Mouse (Mus musculus) stomach, embryonic 14.5 days (tissue): ENCODE data around the gene Rnf43. TPM values are rescaled to one million over a fixed set of nuclear protein-coding genes. Genes with fewer than 3 reads are reported as not detected.

Experiments used
- ATAC-seq: fragments of 200-750 bp; cut with Nextera tagmentation; 2 replicates; pipeline ENCODE4 v1.8.0; 2017; ENCODE audit warnings: low read depth, moderate TSS enrichment; ENCODE audit not compliant: insufficient number of reproducible peaks, insufficient read depth, low FRiP score
- H3K27ac ChIP-seq: fragments of 300-500 bp; sonication (generic); 2 replicates; pipeline ENCODE4 v1.5.1; 2014; ENCODE audit warnings: mild to moderate bottlenecking, low read length, moderate library complexity, mixed read lengths
- H3K27me3 ChIP-seq: fragments of 300-500 bp; sonication (generic); 2 replicates; pipeline ENCODE4 v1.6.1; 2014; ENCODE audit warnings: low read length, control low read depth, mixed read lengths; ENCODE audit not compliant: control insufficient read depth, insufficient read depth
- H3K36me3 ChIP-seq: fragments of 300-500 bp; sonication (generic); 2 replicates; pipeline ENCODE4 v1.6.1; 2014; ENCODE audit warnings: mild to moderate bottlenecking, control low read depth, low read length, moderate library complexity, mixed read lengths; ENCODE audit not compliant: control insufficient read depth, insufficient read depth
- H3K4me1 ChIP-seq: fragments of 300-500 bp; sonication (generic); 2 replicates; pipeline ENCODE4 v1.6.1; 2014; ENCODE audit warnings: low read length, control low read depth, mixed read lengths; ENCODE audit not compliant: control insufficient read depth, insufficient read depth
- H3K4me2 ChIP-seq: fragments of 300-500 bp; sonication (generic); replicated peaks from 2 replicates; pipeline ENCODE4 v1.6.1; 2014; ENCODE audit warnings: low read depth, low read length, control low read depth
- H3K4me3 ChIP-seq: fragments of 300-500 bp; sonication (generic); 2 replicates; pipeline ENCODE4 v1.5.1; 2014; ENCODE audit warnings: low read depth, low read length, control low read depth
- H3K9ac ChIP-seq: fragments of 300-500 bp; sonication (generic); replicated peaks from 2 replicates; pipeline ENCODE4 v1.6.1; 2014; ENCODE audit warnings: low read depth, mild to moderate bottlenecking, control low read depth, low read length, moderate library complexity, mixed read lengths
- H3K9me3 ChIP-seq: fragments of 300-500 bp; sonication (generic); 2 replicates; pipeline ENCODE4 v1.6.1; 2016; ENCODE audit warnings: low read depth, low read length, control low read depth; ENCODE audit not compliant: control insufficient read depth
- WGBS: fragments of 180-500 bp; shearing (Covaris S2); extraction: QIAGEN DNeasy Blood & Tissue Kit; methylation state at CpG from one replicate; pipeline ENCODE4 v1.1.7; 2014; 5-methylcytosine and 5-hydroxymethylcytosine counted together
- polyA plus RNA-seq: library from polyadenylated mRNA; unstranded; fragments of >200 nt; fragmentation: Nextera tagmentation; extraction: Ambion mirVana; gene quantifications from 2 replicates; pipeline ENCODE4 v1.2.1, GENCODE M21; 2014

The Rnf43 gene
- polyA plus RNA-seq, 1 experiment from 2014 or later: 20.2 TPM

DNA sequence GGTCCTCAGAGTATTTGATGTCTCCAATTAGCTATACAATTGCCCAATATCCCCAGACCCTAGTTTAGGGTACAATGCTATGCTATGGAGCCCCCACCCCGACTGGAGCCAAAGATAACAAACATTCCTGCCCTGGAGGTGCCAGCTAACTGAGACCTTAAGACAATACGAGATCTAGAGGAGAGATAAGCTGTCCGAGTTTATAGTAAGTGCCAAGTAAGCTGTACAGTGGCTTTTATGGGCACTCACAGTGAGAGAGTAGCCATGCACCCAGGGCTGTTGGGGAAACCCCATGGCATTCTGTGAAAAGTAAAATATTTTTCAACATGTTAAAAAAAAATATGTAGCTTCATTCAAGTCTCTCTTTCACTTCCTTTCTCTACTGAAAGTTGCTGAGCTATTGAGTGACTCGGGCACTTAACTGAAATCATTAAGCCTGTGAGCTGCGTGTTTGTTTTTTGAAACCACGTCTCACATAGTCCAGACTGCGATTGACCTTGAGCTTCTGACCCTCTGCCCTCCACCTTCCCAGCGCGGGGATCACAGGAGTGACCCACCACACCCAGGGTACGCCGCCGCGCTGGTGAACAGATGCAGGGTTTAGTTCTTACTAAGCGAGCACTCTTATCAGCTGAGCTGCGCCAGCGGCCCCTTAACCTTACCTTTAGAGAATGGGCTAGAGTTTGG, 27.7 kb downstream of the Rnf43 start:
- WGBS: 50% methylated on average over 16 of the region's 16 CpGs
- Histone ChIP-seq H3K4me2 (peak overlapping the region; percentile 21), H3K4me1 (peaks cover 20% of the 10 kb centered on the region), H3K36me3 (no peaks in the 10 kb centered on the region), H3K27ac (peak overlapping the region; percentile 89), H3K9ac (no peak overlapping the region), H3K27me3 (no peaks in the 10 kb centered on the region), H3K9me3 (no peaks in the 10 kb centered on the region), H3K4me3 (no peak overlapping the region)
- ATAC-seq: 0 out of 2 replicates have a peak, but pooled peaks have one; percentile 46

GRCm38 (mm10) chr11:87697131-87697682, 34.7 kb downstream of the Rnf43 start:
- H3K27ac ChIP-seq: peak overlapping the region; percentile 34; the same call in 1 of the 2 replicates
- 52% methylated on average over 14 of the region's 14 CpGs for WGBS

DNA sequence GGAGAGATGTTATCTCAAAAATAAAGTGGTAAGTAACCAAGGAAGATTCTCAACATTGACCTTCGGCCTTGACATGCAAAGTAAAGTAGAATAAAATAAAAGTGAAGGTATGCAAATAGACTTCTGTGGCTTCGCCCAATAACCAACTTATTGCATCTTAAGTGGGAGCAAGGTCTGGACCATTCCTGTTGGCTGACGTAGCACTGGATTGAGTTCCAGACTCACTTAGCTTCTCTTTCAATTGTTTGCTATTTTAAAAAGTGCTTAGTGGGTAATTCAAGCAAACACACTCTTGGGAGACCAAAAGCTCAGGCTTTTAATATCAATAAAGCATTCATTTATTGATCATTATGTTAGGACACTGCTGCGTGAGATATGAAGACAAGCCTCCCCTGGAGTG, 35.6 kb downstream of the Rnf43 start:
- no peak overlapping the region for H3K4me3 ChIP-seq
- H3K27me3 ChIP-seq: no peaks in the 10 kb centered on the region
- ATAC-seq: no peak
- H3K9me3 ChIP-seq: no peaks in the 10 kb centered on the region
- no peak overlapping the region for H3K9ac ChIP-seq
- no peaks in the 10 kb centered on the region for H3K4me1 ChIP-seq
- WGBS: 86% methylated on average over 4 of the region's 4 CpGs
- no peaks in the 10 kb centered on the region for H3K36me3 ChIP-seq
- H3K4me2 ChIP-seq: no peak overlapping the region
- no peak overlapping the region for H3K27ac ChIP-seq

More at GRCm38 (mm10) chr11:87697131-87697682, 34.7 kb downstream of the Rnf43 start:
- Histone ChIP-seq H3K36me3 (no peaks in the 10 kb centered on the region), H3K27me3 (no peaks in the 10 kb centered on the region), H3K4me2 (no peak overlapping the region), H3K9me3 (no peaks in the 10 kb centered on the region), H3K4me3 (no peak overlapping the region), H3K4me1 (no peaks in the 10 kb centered on the region), H3K9ac (no peak overlapping the region)
- peak; percentile 85 for ATAC-seq

GRCm38 (mm10) chr11:87701108-87701507, 38.6 kb downstream of the Rnf43 start:
- H3K9me3 ChIP-seq: no peaks in the 10 kb centered on the region
- H3K4me2 ChIP-seq: no peak overlapping the region
- H3K27me3 ChIP-seq: no peaks in the 10 kb centered on the region
- H3K4me3 ChIP-seq: no peak overlapping the region
- no peak overlapping the region for H3K9ac ChIP-seq
- no peak overlapping the region for H3K27ac ChIP-seq
- whole genome bisulfite sequencing: 68% methylated on average over 6 of the region's 6 CpGs
- ATAC-seq: no peak
- no peaks in the 10 kb centered on the region for H3K4me1 ChIP-seq
- no peaks in the 10 kb centered on the region for H3K36me3 ChIP-seq

DNA sequence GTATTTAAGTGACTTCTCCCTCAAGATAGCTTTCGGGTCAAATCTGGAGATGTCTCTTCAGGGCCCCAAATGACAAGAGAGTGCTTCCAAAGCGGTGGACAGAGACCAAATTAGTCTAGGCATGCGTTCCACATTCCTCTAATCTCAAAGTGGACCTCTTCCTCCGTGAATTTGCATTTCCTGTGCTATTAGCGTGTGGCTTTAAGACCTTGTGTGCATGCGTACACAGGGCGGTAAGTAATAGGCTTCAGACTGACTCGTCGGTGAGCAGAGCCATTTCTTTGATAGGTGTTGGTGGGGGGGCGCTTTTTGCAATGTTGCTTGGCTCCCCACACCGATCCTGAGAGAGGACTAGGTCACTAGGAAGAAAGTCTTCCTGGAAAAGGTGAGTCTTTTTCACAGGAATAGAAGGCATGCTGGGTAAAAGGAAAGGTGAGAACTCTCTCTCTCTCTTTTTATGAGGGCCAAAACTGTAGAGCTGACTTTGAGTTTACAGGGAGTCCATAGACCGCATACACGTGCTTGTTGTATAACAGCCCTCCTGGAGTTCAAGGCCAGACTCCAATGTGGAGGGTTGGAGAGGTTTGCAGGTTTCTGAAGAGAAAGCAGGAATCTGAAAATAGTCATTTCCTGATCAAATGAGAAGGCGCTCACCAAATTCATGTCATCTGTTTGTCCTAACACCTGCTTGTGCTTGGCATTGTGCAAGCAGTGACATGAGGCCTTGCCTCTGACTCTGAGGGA, 39.5 kb downstream of the Rnf43 start:
- Histone ChIP-seq H3K36me3 (no peaks in the 10 kb centered on the region), H3K27me3 (no peaks in the 10 kb centered on the region), H3K4me3 (no peak overlapping the region), H3K4me1 (no peaks in the 10 kb centered on the region), H3K9ac (no peak overlapping the region), H3K9me3 (no peaks in the 10 kb centered on the region), H3K4me2 (no peak overlapping the region), H3K27ac (no peak overlapping the region)
- 68% methylated on average over 14 of the region's 14 CpGs for WGBS
- no peak for ATAC-seq

DNA sequence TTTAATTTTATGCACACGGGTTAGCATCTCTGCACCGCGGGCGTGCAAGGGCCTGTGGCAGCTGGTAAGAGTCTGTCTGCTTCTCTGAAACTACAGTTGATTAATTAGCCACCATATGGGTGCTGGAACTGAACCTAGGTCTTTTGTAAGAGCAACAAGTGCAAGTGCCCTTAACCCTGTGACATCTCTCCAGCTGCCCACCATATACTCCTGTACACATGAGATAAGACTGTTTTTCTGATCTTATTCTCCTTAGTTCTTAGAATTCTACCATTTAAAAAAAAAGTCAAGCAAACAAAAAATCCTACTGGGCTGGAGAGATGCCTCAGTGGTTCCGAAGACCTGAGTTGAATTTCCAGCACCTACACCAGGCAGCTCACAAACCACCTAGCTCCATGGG, 41.1 kb downstream of the Rnf43 start:
- H3K9ac ChIP-seq: no peak overlapping the region
- H3K27ac ChIP-seq: no peak overlapping the region
- no peaks in the 10 kb centered on the region for H3K4me1 ChIP-seq
- no peaks in the 10 kb centered on the region for H3K36me3 ChIP-seq
- H3K4me2 ChIP-seq: no peak overlapping the region
- 71% methylated on average over 5 of the region's 5 CpGs for WGBS
- ATAC-seq: no peak
- H3K4me3 ChIP-seq: no peak overlapping the region
- no peaks in the 10 kb centered on the region for H3K27me3 ChIP-seq
- H3K9me3 ChIP-seq: no peaks in the 10 kb centered on the region

- 63% methylated on average over 9 of the region's 9 CpGs for WGBS
- no peaks in the 10 kb centered on the region for H3K9me3 ChIP-seq
- no peaks in the 10 kb centered on the region for H3K36me3 ChIP-seq
- no peak overlapping the region for H3K4me3 ChIP-seq
- no peak overlapping the region for H3K9ac ChIP-seq
- 0 out of 2 replicates have a peak, but pooled peaks cover 4% of the 10 kb centered on the region for H3K4me1 ChIP-seq
- no peak overlapping the region for H3K4me2 ChIP-seq
- H3K27ac ChIP-seq: no peak overlapping the region
- ATAC-seq: no peak
- H3K27me3 ChIP-seq: no peaks in the 10 kb centered on the region
Observed at GRCm38 (mm10) chr11:87704289-87704688, 41.8 kb downstream of the Rnf43 start.

DNA sequence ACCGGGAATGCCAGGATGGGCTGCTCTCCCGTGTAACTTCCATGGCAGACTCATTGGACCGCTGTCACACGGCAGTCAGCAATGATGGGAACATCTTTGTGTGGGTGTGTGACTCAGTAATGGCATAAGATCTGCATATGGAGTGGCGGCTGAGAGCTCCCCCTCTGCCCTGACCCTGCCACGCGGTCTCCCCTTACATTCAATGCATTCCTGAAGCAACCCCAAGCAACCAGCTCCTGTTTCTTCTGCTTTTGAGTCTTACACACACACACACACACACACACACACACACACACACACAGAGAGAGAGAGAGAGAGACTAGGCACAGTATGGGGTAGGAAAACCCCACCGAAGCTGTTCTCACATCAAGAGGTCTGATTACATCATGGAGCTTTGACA, 45.0 kb downstream of the Rnf43 start:
- Histone ChIP-seq H3K4me3 (no peak overlapping the region), H3K27ac (no peak overlapping the region), H3K9me3 (no peaks in the 10 kb centered on the region), H3K9ac (no peak overlapping the region), H3K36me3 (no peaks in the 10 kb centered on the region), H3K27me3 (no peaks in the 10 kb centered on the region), H3K4me2 (no peak overlapping the region), H3K4me1 (peaks cover 8% of the 10 kb centered on the region; the same call in 1 of the 2 replicates)
- 51% methylated on average over 8 of the region's 8 CpGs for WGBS
- no peak for ATAC-seq
